Mouse (Mus musculus) neural tube, embryonic 14.5 days (tissue): ENCODE data around the gene Brox. TPM values are rescaled to one million over a fixed set of nuclear protein-coding genes. Genes with fewer than 3 reads are reported as not detected.

Source experiments
- polyA plus RNA-seq: library from polyadenylated mRNA; unstranded; fragments of >200 nt; fragmentation: Nextera tagmentation; extraction: Ambion mirVana; gene quantifications from 2 replicates; pipeline ENCODE4 v1.2.1, GENCODE M21; 2014

The Brox gene
- polyA plus RNA-seq, 1 experiment from 2014 or later, result 122 TPM

Other genes starting within 250 kb of the Brox start
- 9.7 TPM in 2 replicates for gene Disp1, start 75.7 kb downstream of the Brox start, polyA plus RNA-seq
- 29.0 and 29.2 TPM in 2 replicates for gene Aida, start 679 bp downstream of the Brox start, polyA plus RNA-seq
- 112 and 134 TPM in 2 replicates for gene Mia3, start 72.3 kb upstream of the Brox start, polyA plus RNA-seq
- 16.1 and 17.2 TPM in 2 replicates for gene Taf1a, start 91.7 kb upstream of the Brox start, polyA plus RNA-seq
- 0.12 and 0.36 TPM in 2 replicates for gene Hhipl2, start 120.9 kb upstream of the Brox start, polyA plus RNA-seq